Mouse (Mus musculus): ENCODE measurements around the gene Katnal1. TPM values are rescaled to one million over a fixed set of nuclear protein-coding genes. Genes with fewer than 3 reads are reported as not detected.

Gene Katnal1
- total and polyA plus RNA-seq, 3 experiments = 12.8 to 14.8 TPM; not detected in 1

- Histone ChIP-seq H3K36me3 (ENCODE audit: control insufficient read depth in 1 of 2, insufficient read depth in 2 of 2, low read length in 2 of 2) (peaks cover 0 to 16% of the 10 kb centered on the region in 2 experiments; a peak in 2 of 4 replicates), H3K4me3 (ENCODE audit: control insufficient read depth in 1 of 2, insufficient read depth in 1 of 2, low read depth in 2 of 2, low read length in 2 of 2) (peak overlapping the region; percentile 5 to 23; a peak in 3 of 4 replicates), H3K9ac (ENCODE audit: control insufficient read depth, low read depth, low read length, poor library complexity, severe bottlenecking) (peak overlapping the region; percentile 44), H3K27ac (ENCODE audit: control insufficient read depth, low read depth, low read length) (peak overlapping the region; percentile 96), H3K79me2 (ENCODE audit: control insufficient read depth, insufficient read depth, low read length, poor library complexity) (peaks cover 4% of the 10 kb centered on the region; the same call in 1 of the 2 replicates), H3K4me1 (ENCODE audit: control insufficient read depth in 1 of 2, insufficient read depth in 2 of 2, low read length in 2 of 2) (peaks cover 17 to 23% of the 10 kb centered on the region in 2 experiments), H3K27me3 (ENCODE audit: control insufficient read depth in 1 of 2, insufficient read depth in 2 of 2, low read length in 2 of 2) (no peaks in the 10 kb centered on the region), H3K9me3 (replicated peaks; ENCODE audit: insufficient read depth, low read length) (no peaks in the 10 kb centered on the region)
- 0 out of 2 replicates have a peak, but pooled peaks have one; percentile 38 for TF ChIP-seq MYB (IDR thresholded peaks at IDR 0.05; ENCODE audit: low read depth, low read length)
- no peak for TF ChIP-seq ZKSCAN1 (IDR thresholded peaks at IDR 0.05; ENCODE audit: low read depth, low read length)
- peak in 1 of 2 experiments; percentile 3; a peak in 1 of 4 replicates for TF ChIP-seq POLR2A (IDR thresholded peaks at IDR 0.05; ENCODE audit: control insufficient read depth in 1 of 2, insufficient read depth in 1 of 2, low read depth in 1 of 2, low read length in 2 of 2, poor library complexity in 1 of 2)
- no peak for TF ChIP-seq NELFE (IDR thresholded peaks at IDR 0.05; ENCODE audit: low read depth, low read length)
- TF ChIP-seq UBTF (IDR thresholded peaks at IDR 0.05; ENCODE audit: borderline replicate concordance, insufficient read depth, low read depth, low read length) = 0 out of 2 replicates have a peak, but pooled peaks have one; percentile 8
- DNase-seq (ENCODE audit: low read depth, low spot score) = peak; percentile 84
Measured at GRCm38 (mm10) chr5:148935871-148936270, 6.8 kb upstream of the Katnal1 start.

DNA sequence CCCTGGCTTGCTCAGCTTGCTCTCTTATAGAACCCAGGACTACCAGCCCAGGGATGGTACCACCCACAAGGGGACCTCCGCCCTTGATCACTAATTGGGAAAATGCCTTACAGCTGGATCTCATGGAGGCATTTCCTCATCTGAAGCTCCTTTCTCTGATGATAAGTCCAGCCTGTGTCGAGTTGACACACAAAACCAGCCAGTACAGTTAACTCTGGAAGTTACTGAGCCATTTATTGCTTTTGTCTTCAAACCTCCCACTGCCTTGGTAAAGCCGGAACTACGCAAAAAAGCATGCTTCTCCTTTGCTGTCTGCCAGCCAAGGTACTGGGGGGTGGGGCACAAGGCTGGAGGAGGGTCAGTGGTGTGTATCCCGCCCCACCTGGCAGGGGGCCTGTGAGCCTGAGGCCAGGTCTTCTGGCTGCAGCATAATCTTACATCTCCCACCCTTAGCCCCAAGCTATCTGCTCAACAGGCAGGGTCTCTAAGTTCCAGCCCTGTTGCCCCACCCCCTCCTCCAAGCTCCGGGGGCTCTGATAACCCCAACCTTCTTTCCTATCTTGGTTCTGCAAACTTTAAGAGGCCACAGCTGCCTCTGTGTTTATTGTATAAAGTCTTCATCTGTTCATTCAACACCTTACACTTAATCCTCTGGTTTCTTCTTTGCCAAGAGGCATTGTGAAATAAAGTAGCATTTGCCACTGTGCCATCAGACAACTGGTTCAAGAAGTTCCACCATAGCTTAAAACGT lies 6.1 kb upstream of the Katnal1 start:
- Histone ChIP-seq H3K9ac (ENCODE audit: control insufficient read depth, low read depth, low read length, poor library complexity, severe bottlenecking) (peak overlapping the region; percentile 58), H3K27me3 (ENCODE audit: control insufficient read depth in 1 of 2, insufficient read depth in 2 of 2, low read length in 2 of 2) (no peaks in the 10 kb centered on the region), H3K9me3 (replicated peaks; ENCODE audit: insufficient read depth, low read length) (no peaks in the 10 kb centered on the region), H3K27ac (ENCODE audit: control insufficient read depth, low read depth, low read length) (peak overlapping the region; percentile 96), H3K36me3 (ENCODE audit: control insufficient read depth in 1 of 2, insufficient read depth in 2 of 2, low read length in 2 of 2) (peaks cover 0 to 16% of the 10 kb centered on the region in 2 experiments; a peak in 2 of 4 replicates), H3K4me1 (ENCODE audit: control insufficient read depth in 1 of 2, insufficient read depth in 2 of 2, low read length in 2 of 2) (peaks cover 17 to 23% of the 10 kb centered on the region in 2 experiments), H3K4me3 (ENCODE audit: control insufficient read depth in 1 of 2, insufficient read depth in 1 of 2, low read depth in 2 of 2, low read length in 2 of 2) (peak overlapping the region; percentile 41 to 52), H3K79me2 (ENCODE audit: control insufficient read depth, insufficient read depth, low read length, poor library complexity) (peaks cover 4% of the 10 kb centered on the region; the same call in 1 of the 2 replicates)
- DNase-seq (ENCODE audit: low read depth, low spot score) = peak; percentile 99
- TF ChIP-seq POLR2AphosphoS2 (IDR thresholded peaks at IDR 0.05; ENCODE audit: low read length) = peak; percentile 61
- TF ChIP-seq ZKSCAN1 (IDR thresholded peaks at IDR 0.05; ENCODE audit: low read depth, low read length) = 0 out of 2 replicates have a peak, but pooled peaks have one; percentile 52
- TF ChIP-seq ZC3H11A (IDR thresholded peaks at IDR 0.05; ENCODE audit: low read depth, low read length) = no peak
- peak; percentile 88 for TF ChIP-seq MYB (IDR thresholded peaks at IDR 0.05; ENCODE audit: low read depth, low read length)
- peak; percentile 84 for TF ChIP-seq MAFK (IDR thresholded peaks at IDR 0.05; ENCODE audit: borderline replicate concordance, low read depth, low read length)
- peak in 1 of 2 experiments; percentile 59; a peak in 2 of 4 replicates for TF ChIP-seq POLR2A (IDR thresholded peaks at IDR 0.05; ENCODE audit: control insufficient read depth in 1 of 2, insufficient read depth in 1 of 2, low read depth in 1 of 2, low read length in 2 of 2, poor library complexity in 1 of 2)
- TF ChIP-seq E2F4 (IDR thresholded peaks at IDR 0.05; ENCODE audit: borderline replicate concordance, low read depth, low read length) = no peak
- TF ChIP-seq MAZ (IDR thresholded peaks at IDR 0.05; ENCODE audit: low read depth, low read length) = peak; percentile 99
- TF ChIP-seq CHD1 (IDR thresholded peaks at IDR 0.05; ENCODE audit: low read depth, low read length) = peak; percentile 87; the same call in 1 of the 2 replicates
- peak; percentile 83 for TF ChIP-seq BHLHE40 (IDR thresholded peaks at IDR 0.05; ENCODE audit: borderline replicate concordance, low read depth, low read length)
- TF ChIP-seq MEF2A (IDR thresholded peaks at IDR 0.05; ENCODE audit: extremely low read depth, insufficient replicate concordance, low read depth, low read length, poor library complexity, severe bottlenecking) = 0 out of 2 replicates have a peak, but pooled peaks have one; percentile 75
- TF ChIP-seq EP300 (IDR thresholded peaks at IDR 0.05; ENCODE audit: low read depth in 1 of 2, low read length in 2 of 2) = peak; percentile 97 to 99
- TF ChIP-seq HCFC1 (IDR thresholded peaks at IDR 0.05; ENCODE audit: low read depth, low read length) = peak; percentile 74
- TF ChIP-seq JUND (IDR thresholded peaks at IDR 0.05; ENCODE audit: low read depth, low read length) = no peak; the same call in 1 of the 2 replicates
- TF ChIP-seq RCOR1 (IDR thresholded peaks at IDR 0.05; ENCODE audit: low read depth, low read length) = peak; percentile 96
- peak; percentile 98 for TF ChIP-seq SIN3A (IDR thresholded peaks at IDR 0.05; ENCODE audit: low read length)
- TF ChIP-seq MAX (IDR thresholded peaks at IDR 0.05; ENCODE audit: low read length) = peak; percentile 93
- peak; percentile 59; the same call in 1 of the 2 replicates for TF ChIP-seq KAT2A (conservative IDR thresholded peaks at IDR 0.05; ENCODE audit: low read depth, low read length)
- TF ChIP-seq NELFE (IDR thresholded peaks at IDR 0.05; ENCODE audit: low read depth, low read length) = peak; percentile 49; the same call in 1 of the 2 replicates
- TF ChIP-seq POLR2AphosphoS5 (IDR thresholded peaks at IDR 0.05; ENCODE audit: borderline replicate concordance, low read depth, low read length) = no peak
- peak; percentile 93 for TF ChIP-seq MXI1 (IDR thresholded peaks at IDR 0.05; ENCODE audit: low read depth, low read length)
- peak; percentile 76 for TF ChIP-seq ELF1 (IDR thresholded peaks at IDR 0.05; ENCODE audit: low read depth, low read length)
- TF ChIP-seq ETS1 (IDR thresholded peaks at IDR 0.05; ENCODE audit: low read depth, low read length) = peak; percentile 98
- TF ChIP-seq TAL1 (IDR thresholded peaks at IDR 0.05; ENCODE audit: low read length) = peak; percentile 97
- TF ChIP-seq USF1 (IDR thresholded peaks at IDR 0.05; ENCODE audit: low read depth, low read length) = peak; percentile 19; the same call in 1 of the 2 replicates
- TF ChIP-seq GATA1 (IDR thresholded peaks at IDR 0.05; ENCODE audit: low read depth, low read length) = peak; percentile 99
